8 mouse cellular contexts compared by ENCODE assay signal in the genomic region with DNA sequence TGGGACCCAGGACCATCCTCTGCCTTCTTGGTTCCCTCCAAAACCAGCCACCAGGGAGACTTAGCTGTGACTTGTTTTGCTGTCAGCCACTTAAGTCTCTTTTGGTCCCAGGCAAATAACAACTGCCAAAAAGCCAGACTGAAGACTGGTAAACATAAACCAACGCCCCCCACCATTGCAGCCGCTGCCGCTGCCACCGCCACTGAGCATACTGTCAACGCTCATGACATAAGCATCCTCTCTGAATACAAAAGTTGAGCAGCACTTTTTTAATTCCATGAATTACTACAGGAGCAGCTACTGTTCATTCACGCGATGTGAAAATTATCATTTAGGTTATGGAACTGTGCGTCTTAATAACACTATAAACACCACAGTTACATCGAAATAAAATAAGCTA. TPM values are rescaled to one million over a fixed set of nuclear protein-coding genes. Genes with fewer than 3 reads are reported as not detected.
A peak's percentile ranks its signal among the peaks of the same experiment; 100 is the strongest.
DNase-seq lines count a peak whose midpoint lies in the region; ATAC-seq lines count a peak whose summit lies in the region.

No protein-coding gene starts in this region.

- H3K4me1 ChIP-seq in kidney, embryonic 14.5 days (ENCODE audit: control insufficient read depth, insufficient read depth, low read length): no peaks in the 10 kb centered on the region
- H3K4me1 ChIP-seq in embryonic facial prominence, embryonic 10.5 days: peaks cover 24% of the 10 kb centered on the region
- H3K4me1 ChIP-seq in neural tube, embryonic 12.5 days: 0 out of 2 replicates have a peak, but pooled peaks cover 14% of the 10 kb centered on the region

- 23% methylated on average over 9 of the region's 9 CpGs for WGBS in kidney, embryonic 14.5 days
- 27% methylated on average over 9 of the region's 9 CpGs for WGBS in embryonic facial prominence, embryonic 10.5 days
- 18% methylated on average over 9 of the region's 9 CpGs for WGBS in neural tube, embryonic 12.5 days

- peak overlapping the region; percentile 88; the same call in 1 of the 2 replicates for H3K9ac ChIP-seq in kidney, embryonic 14.5 days (ENCODE audit: low read depth, low read length)
- H3K9ac ChIP-seq in neural tube, embryonic 12.5 days: no peak overlapping the region

- H3K9me3 ChIP-seq in kidney, embryonic 14.5 days (ENCODE audit: control insufficient read depth, low read length): no peaks in the 10 kb centered on the region
- no peaks in the 10 kb centered on the region for H3K9me3 ChIP-seq in embryonic facial prominence, embryonic 10.5 days
- H3K9me3 ChIP-seq in neural tube, embryonic 12.5 days: no peaks in the 10 kb centered on the region

- no peaks in the 10 kb centered on the region for H3K27me3 ChIP-seq in kidney, embryonic 14.5 days (ENCODE audit: control insufficient read depth, insufficient read depth, low read length)
- H3K27me3 ChIP-seq in embryonic facial prominence, embryonic 10.5 days (replicated peaks; ENCODE audit: low read depth, poor library complexity, severe bottlenecking): peaks cover 9% of the 10 kb centered on the region; the same call in 1 of the 2 replicates
- no peaks in the 10 kb centered on the region for H3K27me3 ChIP-seq in neural tube, embryonic 12.5 days (replicated peaks)

- H3K36me3 ChIP-seq in kidney, embryonic 14.5 days (ENCODE audit: control insufficient read depth, insufficient read depth, low read length): no peaks in the 10 kb centered on the region
- no peaks in the 10 kb centered on the region; the same call in 1 of the 2 replicates for H3K36me3 ChIP-seq in embryonic facial prominence, embryonic 10.5 days (replicated peaks)
- no peaks in the 10 kb centered on the region for H3K36me3 ChIP-seq in neural tube, embryonic 12.5 days

- DNase-seq in kidney, postnatal 36 days: no peak
- DNase-seq in embryonic facial prominence, embryonic 10.5 days (ENCODE audit: low spot score): no peak
- peak; percentile 42 for DNase-seq in induced T-regulatory cell, adult 2 months (ENCODE audit: low read depth)
- no peak for DNase-seq in right cerebral cortex, postnatal 36 days (ENCODE audit: low spot score in 2 of 2)
- no peak for DNase-seq in adipocyte (ENCODE audit: low spot score)
- DNase-seq in gastrocnemius, postnatal 25 days: no peak

- no peak for ATAC-seq in kidney, embryonic 14.5 days (ENCODE audit: low FRiP score, low TSS enrichment)
- no peak for ATAC-seq in neural tube, embryonic 12.5 days (ENCODE audit: low FRiP score, low read depth)

- H3K27ac ChIP-seq in kidney, embryonic 14.5 days (ENCODE audit: low read depth, low read length): no peak overlapping the region
- no peak overlapping the region for H3K27ac ChIP-seq in embryonic facial prominence, embryonic 10.5 days (replicated peaks)
- no peak overlapping the region for H3K27ac ChIP-seq in neural tube, embryonic 12.5 days

- peak overlapping the region; percentile 83 for H3K4me3 ChIP-seq in kidney, embryonic 14.5 days (ENCODE audit: low read length)
- H3K4me3 ChIP-seq in embryonic facial prominence, embryonic 10.5 days: peak overlapping the region; percentile 86
- H3K4me3 ChIP-seq in neural tube, embryonic 12.5 days: peak overlapping the region; percentile 80; the same call in 1 of the 2 replicates

- H3K4me2 ChIP-seq in kidney, embryonic 14.5 days (replicated peaks; ENCODE audit: low read depth, low read length): peak overlapping the region; percentile 70
- H3K4me2 ChIP-seq in neural tube, embryonic 12.5 days (replicated peaks): peak overlapping the region; percentile 91

RNA-seq across cellular contexts. Expression of gene Rras2, which starts 1.6 kb away (rescaled TPM):
- 35.2 and 46.4 TPM in 2 replicates for polyA plus RNA-seq in kidney, embryonic 14.5 days (2014; fragmentation: Nextera tagmentation; extraction: Ambion mirVana)
- polyA plus RNA-seq in embryonic facial prominence, embryonic 10.5 days (2016; fragmentation: Nextera tagmentation; extraction: Ambion mirVana): 26.1 and 26.9 TPM in 2 replicates
- 20.6 and 20.7 TPM in 2 replicates for polyA plus RNA-seq in neural tube, embryonic 12.5 days (2016; fragmentation: Nextera tagmentation; extraction: Ambion mirVana)
- 10 to 100 TPM; 13.9 to 18.5 TPM for total RNA-seq in gastrocnemius, postnatal 25 days (2021)
